Mouse (Mus musculus) liver, adult 2 months (tissue): Measurements from ENCODE around the gene Psd4. TPM values are rescaled to one million over a fixed set of nuclear protein-coding genes. Genes with fewer than 3 reads are reported as not detected.

Experiments
- DNase-seq: peaks from one replicate; pipeline ENCODE4 v3.0.0-alpha.2; 2011; ENCODE audit warnings: low read depth, low spot score; ENCODE audit errors: extremely low read depth
- H3K27ac ChIP-seq: fragments of 200-500 bp; replicated peaks from 2 replicates; pipeline ENCODE4 v1.5.1; 2012; ENCODE audit warnings: low read depth, mild to moderate bottlenecking, control low read depth, inconsistent platforms, low read length; ENCODE audit not compliant: insufficient read depth
- H3K27me3 ChIP-seq: fragments of 200-500 bp; 2 replicates; pipeline ENCODE4 v1.6.1; 2012; ENCODE audit warnings: mild to moderate bottlenecking, moderate library complexity, low read length, inconsistent platforms; ENCODE audit not compliant: control insufficient read depth, insufficient read depth
- H3K36me3 ChIP-seq: fragments of 200-500 bp; 2 replicates; pipeline ENCODE4 v1.6.1; 2012; ENCODE audit warnings: low read length, inconsistent platforms; ENCODE audit not compliant: control insufficient read depth, insufficient read depth
- H3K4me1 ChIP-seq: fragments of 200-500 bp; 2 replicates; pipeline ENCODE4 v1.6.1; 2011; ENCODE audit warnings: low read length; ENCODE audit not compliant: control insufficient read depth, insufficient read depth
- H3K4me3 ChIP-seq: fragments of 200-500 bp; 2 replicates; pipeline ENCODE4 v1.5.1; 2011; ENCODE audit warnings: low read depth, mild to moderate bottlenecking, control low read depth, low read length, moderate library complexity; ENCODE audit not compliant: insufficient read depth
- H3K79me2 ChIP-seq: fragments of 200-500 bp; 2 replicates; pipeline ENCODE4 v1.6.1; 2012; ENCODE audit warnings: inconsistent platforms, mild to moderate bottlenecking, low read length, moderate library complexity; ENCODE audit not compliant: control insufficient read depth, insufficient read depth
- H3K9ac ChIP-seq: fragments of 200-500 bp; 2 replicates; pipeline ENCODE4 v1.6.1; 2012; ENCODE audit warnings: low read depth, mild to moderate bottlenecking, control low read depth, inconsistent platforms, low read length
- CTCF ChIP-seq: fragments of 200-500 bp; IDR thresholded peaks from 2 replicates; pipeline ENCODE4 v1.5.1; 2011; ENCODE audit warnings: low read depth, low read length, control low read depth
- POLR2A ChIP-seq: fragments of 200-500 bp; IDR thresholded peaks from 2 replicates; pipeline ENCODE4 v1.6.1; 2011; ENCODE audit warnings: low read length, control low read depth; ENCODE audit not compliant: insufficient read depth; ENCODE audit errors: extremely low read depth
- WGBS: fragments of 180-500 bp; shearing (Covaris S2); methylation state at CpG from one replicate; pipeline ENCODE4 v1.1.7; 2018; 5-methylcytosine and 5-hydroxymethylcytosine counted together
- polyA plus RNA-seq: library from polyadenylated mRNA; depleted of rRNA; stranded (reverse); fragments of >200 nt; gene quantifications from 2 replicates; pipeline ENCODE4 v1.2.3, GENCODE M21; 2012; rRNA removed
- total RNA-seq: library from RNA; depleted of rRNA; stranded (reverse); fragments of >200 nt; gene quantifications from 2 replicates; pipeline ENCODE4 v1.2.3, GENCODE M21; 2014; rRNA removed

The Psd4 gene
- total and polyA plus RNA-seq, 2 experiments: 2.1 to 3.7 TPM

GRCm38 (mm10) chr2:24460112-24460807 is 92.9 kb downstream of the Psd4 start:
- TF ChIP-seq CTCF: no peak
- no peak for TF ChIP-seq POLR2A
- H3K36me3 ChIP-seq: no peaks in the 10 kb centered on the region
- DNase-seq: peak; percentile 50
- H3K27ac ChIP-seq: no peak overlapping the region
- no peak overlapping the region for H3K4me3 ChIP-seq
- H3K9ac ChIP-seq: no peak overlapping the region
- no peaks in the 10 kb centered on the region for H3K79me2 ChIP-seq
- H3K4me1 ChIP-seq: peaks cover 3% of the 10 kb centered on the region; the same call in 1 of the 2 replicates
- no peaks in the 10 kb centered on the region; the same call in 1 of the 2 replicates for H3K27me3 ChIP-seq
- WGBS: 17% methylated on average over 9 of the region's 9 CpGs

GRCm38 (mm10) chr2:24460808-24461127 is 93.4 kb downstream of the Psd4 start:
- H3K79me2 ChIP-seq: no peaks in the 10 kb centered on the region
- H3K27me3 ChIP-seq: no peaks in the 10 kb centered on the region; the same call in 1 of the 2 replicates
- H3K4me1 ChIP-seq: peaks cover 3% of the 10 kb centered on the region; the same call in 1 of the 2 replicates
- H3K9ac ChIP-seq: no peak overlapping the region
- no peak for TF ChIP-seq POLR2A
- TF ChIP-seq CTCF: no peak
- no peaks in the 10 kb centered on the region for H3K36me3 ChIP-seq
- H3K27ac ChIP-seq: no peak overlapping the region
- DNase-seq: peak; percentile 84
- no peak overlapping the region for H3K4me3 ChIP-seq
- WGBS: 28% methylated on average over 2 of the region's 2 CpGs

Other genes starting within 250 kb of the Psd4 start
- gene Il1f8, start 214.4 kb upstream of the Psd4 start, total RNA-seq: not detected in 2 replicates
- gene Il1f8, start 214.4 kb upstream of the Psd4 start, polyA plus RNA-seq: not detected in 2 replicates
- 0.18 TPM in 1 of 2 replicates, not detected in the other for gene Il1f9, start 181.1 kb upstream of the Psd4 start, total RNA-seq
- not detected in 2 replicates for gene Il1f9, start 181.1 kb upstream of the Psd4 start, polyA plus RNA-seq
- not detected in 2 replicates for gene Il1f6, start 152.2 kb upstream of the Psd4 start, total RNA-seq
- gene Il1f6, start 152.2 kb upstream of the Psd4 start, polyA plus RNA-seq: not detected in 2 replicates
- not detected in 2 replicates for gene Il1f5, start 90.6 kb upstream of the Psd4 start, total RNA-seq
- gene Il1f5, start 90.6 kb upstream of the Psd4 start, polyA plus RNA-seq: not detected in 2 replicates
- gene Il1f10, start 76.4 kb upstream of the Psd4 start, total RNA-seq: not detected in 2 replicates
- gene Il1f10, start 76.4 kb upstream of the Psd4 start, polyA plus RNA-seq: not detected in 2 replicates
- gene Il1rn, start 30.7 kb upstream of the Psd4 start, total RNA-seq: 10.8 and 13.9 TPM in 2 replicates
- 1.3 and 1.5 TPM in 2 replicates for gene Il1rn, start 30.7 kb upstream of the Psd4 start, polyA plus RNA-seq
- 0.09 TPM in 1 of 2 replicates, not detected in the other for gene Pax8, start 108.0 kb downstream of the Psd4 start, total RNA-seq
- gene Pax8, start 108.0 kb downstream of the Psd4 start, polyA plus RNA-seq: not detected in 2 replicates